Mouse (Mus musculus) large intestine, adult 2 months (tissue): ENCODE measurements around the gene Fam172a. TPM values are rescaled to one million over a fixed set of nuclear protein-coding genes. Genes with fewer than 3 reads are reported as not detected.
A peak's percentile ranks its signal among the peaks of the same experiment; 100 is the strongest.

Experiments
- DNase-seq: peaks from one replicate; pipeline ENCODE4 v3.0.0-alpha.2; 2012; ENCODE audit warnings: low read depth, low spot score
- WGBS: fragments of 180-500 bp; shearing (Covaris S2); methylation state at CpG from one replicate; pipeline ENCODE4 v1.1.7; 2018; 5-methylcytosine and 5-hydroxymethylcytosine counted together
- polyA plus RNA-seq: library from polyadenylated mRNA; depleted of rRNA; stranded (reverse); fragments of >200 nt; gene quantifications from 2 replicates; pipeline ENCODE4 v1.2.3, GENCODE M21; 2012

Gene Fam172a
- polyA plus RNA-seq, 1 experiment: 2.1 TPM

GRCm38 (mm10) chr13:78095071-78095973 is 393.5 kb downstream of the Fam172a start:
- DNase-seq: no peak
- WGBS: 89% methylated on average over 1 of the region's 1 CpGs

GRCm38 (mm10) chr13:78098858-78099445 is 397.1 kb downstream of the Fam172a start:
- WGBS: 79% methylated on average over 5 of the region's 5 CpGs
- DNase-seq: no peak

GRCm38 (mm10) chr13:78099746-78100530 is 398.1 kb downstream of the Fam172a start:
- DNase-seq: no peak

GRCm38 (mm10) chr13:78100664-78101063 is 398.8 kb downstream of the Fam172a start:
- 60% methylated on average over 3 of the region's 3 CpGs for WGBS
- DNase-seq: no peak

More at GRCm38 (mm10) chr13:78099746-78100530, 398.1 kb downstream of the Fam172a start:
- 19% methylated on average over 3 of the region's 3 CpGs for WGBS

- no peak for DNase-seq
- WGBS: 84% methylated on average over 2 of the region's 2 CpGs
Measured at GRCm38 (mm10) chr13:78102337-78102736, 400.5 kb downstream of the Fam172a start.

GRCm38 (mm10) chr13:78104851-78105250 is 403.0 kb downstream of the Fam172a start:
- no peak for DNase-seq
- WGBS: 87% methylated on average over 3 of the region's 3 CpGs

- 78% methylated on average over 4 of the region's 4 CpGs for WGBS
- DNase-seq: no peak
Measured at GRCm38 (mm10) chr13:78110648-78111047, 408.8 kb downstream of the Fam172a start.

GRCm38 (mm10) chr13:78113978-78114377 is 412.1 kb downstream of the Fam172a start:
- DNase-seq: no peak
- 94% methylated on average over 4 of the region's 4 CpGs for WGBS

GRCm38 (mm10) chr13:78118715-78119114 is 416.9 kb downstream of the Fam172a start:
- 77% methylated on average over 1 of the region's 1 CpGs for WGBS
- no peak for DNase-seq

- WGBS: 89% methylated on average over 7 of the region's 7 CpGs
- DNase-seq: no peak
Measured at GRCm38 (mm10) chr13:78121991-78122390, 420.2 kb downstream of the Fam172a start.

GRCm38 (mm10) chr13:78123911-78124426 is 422.1 kb downstream of the Fam172a start:
- no peak for DNase-seq
- WGBS: 91% methylated on average over 4 of the region's 4 CpGs

- no peak for DNase-seq
- 84% methylated on average over 5 of the region's 5 CpGs for WGBS
Measured at GRCm38 (mm10) chr13:78157465-78157864, 455.6 kb downstream of the Fam172a start.

- 61% methylated on average over 2 of the region's 2 CpGs for WGBS
- DNase-seq: no peak
Measured at GRCm38 (mm10) chr13:78162149-78162548, 460.3 kb downstream of the Fam172a start.

GRCm38 (mm10) chr13:78163087-78163958 is 461.5 kb downstream of the Fam172a start:
- peak; percentile 33 for DNase-seq
- under 1% methylated on average over 86 of the region's 86 CpGs for WGBS

GRCm38 (mm10) chr13:78164941-78165340 is 463.1 kb downstream of the Fam172a start:
- no peak for DNase-seq

GRCm38 (mm10) chr13:78168166-78168565 is 466.3 kb downstream of the Fam172a start:
- 59% methylated on average over 4 of the region's 4 CpGs for WGBS
- DNase-seq: no peak

GRCm38 (mm10) chr13:78171320-78171719 is 469.5 kb downstream of the Fam172a start:
- no peak for DNase-seq

GRCm38 (mm10) chr13:78171984-78172636 is 470.3 kb downstream of the Fam172a start:
- whole genome bisulfite sequencing: 6% methylated on average over 17 of the region's 17 CpGs
- DNase-seq: no peak

More at GRCm38 (mm10) chr13:78171320-78171719, 469.5 kb downstream of the Fam172a start:
- WGBS: 3% methylated on average over 15 of the region's 15 CpGs
